Mouse (Mus musculus) liver, embryonic 12.5 days (tissue): ENCODE measurements around the gene Vmn1r142. TPM values are rescaled to one million over a fixed set of nuclear protein-coding genes. Genes with fewer than 3 reads are reported as not detected.
"Not testable (repeated sequence)": the region's sequence is repeated elsewhere in the genome, so short reads cannot be mapped to it uniquely, and the experiment has no call there.

ENCODE experiments used
- ATAC-seq: fragments of 200-750 bp; cut with Nextera tagmentation; 2 replicates; pipeline ENCODE4 v1.8.0; 2017; ENCODE audit warnings: moderate number of reproducible peaks, mild to moderate bottlenecking, moderate library complexity
- H3K27ac ChIP-seq: fragments of 300-500 bp; sonication (generic); 2 replicates; pipeline ENCODE4 v1.5.1; 2016; ENCODE audit warnings: mild to moderate bottlenecking
- H3K27me3 ChIP-seq: fragments of 300-500 bp; sonication (generic); replicated peaks from 2 replicates; pipeline ENCODE4 v1.6.1; 2016; ENCODE audit warnings: mild to moderate bottlenecking, moderate library complexity
- H3K36me3 ChIP-seq: fragments of 300-500 bp; sonication (generic); 2 replicates; pipeline ENCODE4 v1.6.1; 2016; ENCODE audit warnings: mild to moderate bottlenecking, moderate library complexity
- H3K4me1 ChIP-seq: fragments of 300-500 bp; sonication (generic); 2 replicates; pipeline ENCODE4 v1.6.1; 2016
- H3K4me2 ChIP-seq: fragments of 300-500 bp; sonication (generic); 2 replicates; pipeline ENCODE4 v1.6.1; 2016; ENCODE audit warnings: mild to moderate bottlenecking, moderate library complexity
- H3K4me3 ChIP-seq: fragments of 300-500 bp; sonication (generic); 2 replicates; pipeline ENCODE4 v1.5.1; 2016; ENCODE audit warnings: mild to moderate bottlenecking, moderate library complexity
- H3K9ac ChIP-seq: fragments of 300-500 bp; sonication (generic); 2 replicates; pipeline ENCODE4 v1.6.1; 2016; ENCODE audit warnings: mild to moderate bottlenecking, moderate library complexity
- H3K9me3 ChIP-seq: fragments of 300-500 bp; sonication (generic); replicated peaks from 2 replicates; pipeline ENCODE4 v1.6.1; 2016; ENCODE audit warnings: mild to moderate bottlenecking, moderate library complexity
- WGBS: fragments of 180-500 bp; shearing (Covaris S2); methylation state at CpG from one replicate; pipeline ENCODE4 v1.1.7; 2016; ENCODE audit not compliant: insufficient replicate concordance; 5-methylcytosine and 5-hydroxymethylcytosine counted together
- polyA plus RNA-seq: library from polyadenylated mRNA; unstranded; fragments of >200 nt; fragmentation: Nextera tagmentation; extraction: Ambion mirVana; gene quantifications from 2 replicates; pipeline ENCODE4 v1.2.1, GENCODE M21; 2016

The Vmn1r142 gene
- not detected in 2 replicates for polyA plus RNA-seq

GRCm38 (mm10) chr7:22163935-22164334 is at the start of gene Vmn1r142:
Vmn1r142 (minus strand) TSS chr7:22164035.
- ATAC-seq: not testable (repeated sequence)
- WGBS: no CpG with 5 or more reads among the region's 3 CpGs

GRCm38 (mm10) chr7:22201164-22201563 is 37.3 kb upstream of the Vmn1r142 start, which contains the start of gene Gm8653:
Gm8653 (minus strand) TSS chr7:22201264.
- not testable (repeated sequence) for H3K9me3 ChIP-seq, H3K36me3 ChIP-seq, H3K4me1 ChIP-seq, H3K4me3 ChIP-seq, H3K27me3 ChIP-seq, H3K9ac ChIP-seq, H3K27ac ChIP-seq, H3K4me2 ChIP-seq, ATAC-seq
- no CpG with 5 or more reads among the region's 2 CpGs for WGBS

More at GRCm38 (mm10) chr7:22163935-22164334, at the start of gene Vmn1r142:
- H3K4me1 ChIP-seq, H3K36me3 ChIP-seq, H3K27ac ChIP-seq, H3K4me2 ChIP-seq, H3K9ac ChIP-seq, H3K9me3 ChIP-seq, H3K4me3 ChIP-seq, H3K27me3 ChIP-seq: not testable (repeated sequence)

DNA sequence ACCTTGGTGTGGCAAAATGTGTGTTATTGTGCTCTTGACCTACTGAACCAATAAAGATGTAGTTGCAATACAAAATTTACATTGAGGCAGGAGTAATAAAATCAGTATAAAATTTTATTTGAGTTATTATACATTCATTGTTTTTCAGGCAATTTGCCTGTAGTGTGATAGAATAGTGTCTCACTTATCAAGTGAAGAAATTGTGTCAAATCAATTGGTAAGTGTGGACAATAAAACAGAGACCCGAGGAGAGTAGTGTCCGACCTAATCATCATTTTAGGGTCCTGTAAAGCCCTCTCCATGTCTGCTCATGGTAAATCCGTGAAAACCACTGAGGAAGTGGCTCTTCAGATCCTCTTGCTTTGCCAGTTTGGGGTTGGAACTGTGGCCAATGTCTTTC is 25.2 kb upstream of the Vmn1r142 start, which contains the start of gene Vmn1r143:
Gene Vmn1r143, plus strand, starts transcription at position 301 of the 400 bp plus-strand sequence.
- H3K27me3 ChIP-seq, H3K4me2 ChIP-seq, H3K4me1 ChIP-seq, ATAC-seq, H3K27ac ChIP-seq, H3K4me3 ChIP-seq, H3K36me3 ChIP-seq, H3K9ac ChIP-seq, H3K9me3 ChIP-seq: not testable (repeated sequence)
- no CpG with 5 or more reads among the region's 3 CpGs for WGBS

- not testable (repeated sequence) for H3K4me1 ChIP-seq, H3K4me2 ChIP-seq, H3K9me3 ChIP-seq, H3K27ac ChIP-seq, H3K36me3 ChIP-seq, H3K4me3 ChIP-seq, H3K27me3 ChIP-seq, ATAC-seq, H3K9ac ChIP-seq
- no CpG with 5 or more reads among the region's 5 CpGs for WGBS
These were observed 29.2 kb downstream of the Vmn1r142 start, which contains the start of gene Gm10666 for GRCm38 (mm10) chr7:22134641-22135040. Gm10666 (minus strand) TSS chr7:22134741.

GRCm38 (mm10) chr7:22118145-22118544 is 45.7 kb downstream of the Vmn1r142 start, which contains the start of gene Gm16451:
Gm16451 (minus strand) TSS chr7:22118245.
- not testable (repeated sequence) for H3K27ac ChIP-seq, H3K4me3 ChIP-seq, H3K4me1 ChIP-seq, H3K9ac ChIP-seq, ATAC-seq, H3K27me3 ChIP-seq, H3K36me3 ChIP-seq, H3K9me3 ChIP-seq, H3K4me2 ChIP-seq
- no CpG with 5 or more reads among the region's 2 CpGs for WGBS

Other genes with a start within 250 kb of the Vmn1r142 start
- gene Gm5891, start 242.7 kb downstream of the Vmn1r142 start, polyA plus RNA-seq: not detected in 2 replicates
- gene Vmn1r137, start 169.4 kb downstream of the Vmn1r142 start, polyA plus RNA-seq: not detected in 2 replicates
- gene Vmn1r138, start 135.1 kb downstream of the Vmn1r142 start, polyA plus RNA-seq: not detected in 2 replicates
- not detected in 2 replicates for gene Gm6176, start 107.7 kb downstream of the Vmn1r142 start, polyA plus RNA-seq
- not detected in 2 replicates for gene Vmn1r139, start 95.0 kb downstream of the Vmn1r142 start, polyA plus RNA-seq
- not detected in 2 replicates for gene Gm16451, start 45.8 kb downstream of the Vmn1r142 start, polyA plus RNA-seq
- not detected in 2 replicates for gene Gm10666, start 29.3 kb downstream of the Vmn1r142 start, polyA plus RNA-seq
- gene Vmn1r143, start 25.3 kb upstream of the Vmn1r142 start, polyA plus RNA-seq: not detected in 2 replicates
- not detected in 2 replicates for gene Gm8653, start 37.2 kb upstream of the Vmn1r142 start, polyA plus RNA-seq
- gene Gm8453, start 65.4 kb upstream of the Vmn1r142 start, polyA plus RNA-seq: not detected in 2 replicates
- not detected in 2 replicates for gene Gm4187, start 165.7 kb upstream of the Vmn1r142 start, polyA plus RNA-seq
- not detected in 2 replicates for gene Gm8660, start 207.0 kb upstream of the Vmn1r142 start, polyA plus RNA-seq
- gene Vmn1r148, start 249.5 kb upstream of the Vmn1r142 start, polyA plus RNA-seq: not detected in 2 replicates